Mouse (Mus musculus) CH12.LX (cell line): ENCODE measurements around the gene Frmd5. TPM values are rescaled to one million over a fixed set of nuclear protein-coding genes. Genes with fewer than 3 reads are reported as not detected.

ENCODE experiments used
- DNase-seq: peaks from one replicate; pipeline ENCODE4 v3.0.0-alpha.2; 2013; ENCODE audit errors: extremely low read depth
- H3K27ac ChIP-seq: 2 replicates; pipeline ENCODE4 v1.5.1; 2012; ENCODE audit warnings: low read depth, mild to moderate bottlenecking, control low read depth, moderate library complexity; ENCODE audit not compliant: insufficient read depth
- H3K27me3 ChIP-seq: replicated peaks from 2 replicates; pipeline ENCODE3; 2012; ENCODE audit warnings: inconsistent platforms
- H3K36me3 ChIP-seq, 2 experiments: replicated peaks in 1 of 2; 2 replicates each; pipeline versions ENCODE3 to v1.6.1; 2012; ENCODE audit warnings: inconsistent platforms in 1 of 2, low read length in 1 of 2, mild to moderate bottlenecking in 1 of 2, mixed read lengths in 1 of 2, moderate library complexity in 1 of 2; ENCODE audit not compliant: control insufficient read depth in 1 of 2, insufficient read depth in 1 of 2
- H3K4me1 ChIP-seq, 2 experiments: 2 replicates each; pipeline ENCODE4 v1.6.1; 2012; ENCODE audit warnings: inconsistent platforms in 1 of 2, moderate library complexity in 1 of 2; ENCODE audit not compliant: insufficient read depth in 2 of 2, control insufficient read depth in 1 of 2
- H3K4me2 ChIP-seq: 2 replicates; pipeline ENCODE4 v1.6.1; 2012; ENCODE audit warnings: low read depth, mild to moderate bottlenecking, control low read depth; ENCODE audit not compliant: poor library complexity, insufficient read depth, severe bottlenecking
- H3K4me3 ChIP-seq, 3 experiments: fragments of 150-350 bp in 1 of 3; sonication (generic) in 1 of 3; replicated peaks in 1 of 3; 2 replicates each; pipeline versions ENCODE3 to v1.5.1; 2011 to 2012; ENCODE audit warnings: low read depth in 2 of 3, low read length in 2 of 3, mild to moderate bottlenecking in 2 of 3, moderate library complexity in 2 of 3, control low read depth in 1 of 3, improper control_type of control experiment in 1 of 3, inconsistent platforms in 1 of 3, mixed read lengths in 1 of 3; ENCODE audit not compliant: poor library complexity in 1 of 3
- H3K79me2 ChIP-seq: replicated peaks from 2 replicates; pipeline ENCODE4 v1.6.1; 2012; ENCODE audit warnings: mild to moderate bottlenecking, moderate library complexity; ENCODE audit not compliant: control insufficient read depth, poor library complexity, insufficient read depth, severe bottlenecking; ENCODE audit errors: extremely low read depth
- H3K9ac ChIP-seq: 2 replicates; pipeline ENCODE4 v1.6.1; 2012; ENCODE audit warnings: low read depth, mild to moderate bottlenecking, control low read depth, moderate library complexity; ENCODE audit not compliant: insufficient read depth
- H3K9me3 ChIP-seq: replicated peaks from 2 replicates; pipeline ENCODE3; 2012; ENCODE audit warnings: low read length, inconsistent platforms, mixed read lengths
- BHLHE40 ChIP-seq: IDR thresholded peaks from 2 replicates; pipeline ENCODE4 v1.6.1; 2011; ENCODE audit warnings: mild to moderate bottlenecking, low read depth, low read length, improper control_type of control experiment
- CHD1 ChIP-seq: IDR thresholded peaks from 2 replicates; pipeline ENCODE4 v1.6.1; 2012; ENCODE audit warnings: low read depth, low read length, improper control_type of control experiment, inconsistent platforms
- IRF4 ChIP-seq: IDR thresholded peaks from 2 replicates; pipeline ENCODE4 v1.6.1; 2014; ENCODE audit warnings: low read depth, mild to moderate bottlenecking, inconsistent platforms, low read length, improper control_type of control experiment
- MAZ ChIP-seq: IDR thresholded peaks from 2 replicates; pipeline ENCODE4 v1.6.1; 2012; ENCODE audit warnings: low read depth, mild to moderate bottlenecking, inconsistent platforms, low read length, improper control_type of control experiment, moderate library complexity
- SIN3A ChIP-seq: IDR thresholded peaks from 2 replicates; pipeline ENCODE4 v1.6.1; 2012; ENCODE audit warnings: low read length, improper control_type of control experiment, inconsistent platforms
- UBTF ChIP-seq: IDR thresholded peaks from 2 replicates; pipeline ENCODE4 v1.6.1; 2012; ENCODE audit warnings: low read depth, mild to moderate bottlenecking, inconsistent platforms, low read length, improper control_type of control experiment, moderate library complexity
- ZKSCAN1 ChIP-seq: IDR thresholded peaks from 2 replicates; pipeline ENCODE4 v1.6.1; 2012; ENCODE audit warnings: low read depth, inconsistent platforms, low read length, improper control_type of control experiment, borderline replicate concordance
- ZMIZ1 ChIP-seq: IDR thresholded peaks from 2 replicates; pipeline ENCODE4 v1.6.1; 2012; ENCODE audit warnings: low read depth, mild to moderate bottlenecking, inconsistent platforms, low read length, improper control_type of control experiment
- ZNF384 ChIP-seq: IDR thresholded peaks from 2 replicates; pipeline ENCODE4 v1.6.1; 2012; ENCODE audit warnings: low read depth, low read length, improper control_type of control experiment, inconsistent platforms
- dilution Hi-C: fragments of 300-500 bp; cut with MboI; formaldehyde crosslinking; loops from 2 replicates; pipeline ENCODE4 v1.14.3; 2020; ENCODE audit warnings: low sequenced_read_pairs; ENCODE audit not compliant: extremely low pct_unique_long_range_greater_than_20kb, extremely low pct_ligation_motif_present
- in situ Hi-C: fragments of 300-500 bp; cut with MboI; formaldehyde crosslinking; loops from 3 replicates; pipeline ENCODE4 v1.14.3; 2019; ENCODE audit warnings: low sequenced_read_pairs, low pct_ligation_motif_present, low pct_unique_long_range_greater_than_20kb, mixed read lengths
- polyA plus RNA-seq: library from polyadenylated mRNA; unstranded; fragments of >175 nt; gene quantifications from 2 replicates; pipeline ENCODE4 v1.2.1, GENCODE M21; 2012; ENCODE audit warnings: low read depth; ENCODE audit not compliant: insufficient read length
- total RNA-seq, 2 experiments: library from RNA; depleted of rRNA; stranded (reverse); fragments of 300-350 nt in 1 of 2; fragments of >200 nt in 1 of 2; gene quantifications; 2 replicates each; pipeline ENCODE4 v1.2.3; 2012 to 2014

The Frmd5 gene
- total and polyA plus RNA-seq, 3 experiments: 1.9 to 3.5 (median 3.2) TPM

DNA sequence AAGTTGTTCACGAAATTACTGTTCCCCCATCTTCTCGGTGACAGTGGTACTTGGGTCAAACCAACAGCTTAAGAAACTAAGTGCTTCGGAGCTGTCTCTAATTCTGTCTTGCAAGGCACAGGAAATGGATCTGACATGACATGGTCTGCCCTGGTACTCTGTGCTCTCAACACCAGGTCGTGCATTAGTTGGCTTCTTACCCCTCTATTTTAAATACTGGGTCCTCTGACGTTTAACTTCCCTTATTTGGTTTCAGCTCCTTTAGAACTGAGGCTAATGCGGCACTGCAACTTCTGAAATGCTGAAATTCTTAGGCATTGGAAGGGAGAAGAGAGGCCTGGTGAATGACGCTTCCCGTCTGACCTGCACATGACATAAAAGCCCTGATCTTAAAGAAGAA is 48.6 kb downstream of the Frmd5 start:
- Histone ChIP-seq H3K36me3 (no peaks in the 10 kb centered on the region), H3K4me1 (peaks cover 8 to 19% of the 10 kb centered on the region in 2 experiments; a peak in 3 of 4 replicates), H3K4me2 (no peak overlapping the region), H3K9me3 (no peaks in the 10 kb centered on the region), H3K27me3 (no peaks in the 10 kb centered on the region), H3K4me3 (no peak overlapping the region), H3K9ac (no peak overlapping the region), H3K79me2 (no peaks in the 10 kb centered on the region), H3K27ac (no peak overlapping the region)
- TF ChIP-seq MAZ (no peak), UBTF (no peak), ZNF384 (no peak), IRF4 (0 out of 2 replicates have a peak, but pooled peaks have one; percentile 4), SIN3A (no peak)
- in situ Hi-C loops: no loop called here
- peak; percentile 42 for DNase-seq
- dilution Hi-C loops: no loop called here

DNA sequence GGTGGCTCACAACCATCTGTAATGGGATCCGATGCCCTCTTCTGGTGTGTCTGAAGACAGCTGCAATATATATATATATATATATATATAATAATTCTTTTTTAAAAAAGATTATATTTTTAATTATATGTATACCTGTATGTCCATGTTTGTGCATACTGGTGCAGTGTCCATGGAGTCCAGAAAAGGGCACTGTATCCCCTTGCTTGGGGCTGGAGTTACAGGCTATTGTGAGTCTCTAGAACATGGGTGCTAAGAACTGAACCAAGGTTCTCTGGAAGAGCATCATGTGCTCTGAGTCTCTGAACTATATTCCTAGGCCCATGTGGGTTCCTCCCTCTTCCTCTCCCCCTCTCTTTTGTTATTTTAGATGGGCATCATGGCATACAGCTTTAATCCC is 50.6 kb downstream of the Frmd5 start:
- Histone ChIP-seq H3K36me3 (no peaks in the 10 kb centered on the region), H3K79me2 (no peaks in the 10 kb centered on the region), H3K4me2 (no peak overlapping the region), H3K9me3 (no peaks in the 10 kb centered on the region), H3K4me3 (no peak overlapping the region), H3K4me1 (peaks cover 8 to 19% of the 10 kb centered on the region in 2 experiments; a peak in 3 of 4 replicates), H3K9ac (no peak overlapping the region), H3K27ac (no peak overlapping the region), H3K27me3 (no peaks in the 10 kb centered on the region)
- dilution Hi-C loops: no loop called here
- in situ Hi-C loops: no loop called here
- no peak for DNase-seq
- no peak for TF ChIP-seq ZMIZ1

DNA sequence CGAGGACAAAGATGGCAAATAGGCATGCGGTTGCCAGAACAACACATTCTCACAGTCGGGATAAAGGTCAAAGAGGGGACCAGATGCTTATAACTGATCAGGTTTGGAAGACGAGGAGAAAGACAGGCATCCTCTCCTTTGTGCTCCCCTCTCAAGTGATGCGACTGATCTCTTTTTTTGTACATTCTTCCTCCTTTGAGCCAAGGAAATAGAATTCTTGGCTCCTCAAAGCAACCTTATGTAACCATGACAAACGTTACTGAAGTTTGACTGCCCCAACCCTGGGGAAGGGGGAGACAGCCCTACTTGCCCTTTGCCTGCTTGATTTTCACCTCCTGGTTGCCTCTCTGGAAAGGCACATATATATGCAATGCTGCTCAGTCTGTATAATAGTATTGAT is 51.8 kb downstream of the Frmd5 start:
- Histone ChIP-seq H3K79me2 (no peaks in the 10 kb centered on the region), H3K36me3 (no peaks in the 10 kb centered on the region), H3K4me2 (no peak overlapping the region), H3K27me3 (no peaks in the 10 kb centered on the region), H3K9ac (no peak overlapping the region), H3K4me1 (peaks cover 8 to 19% of the 10 kb centered on the region in 2 experiments; a peak in 3 of 4 replicates), H3K27ac (no peak overlapping the region), H3K4me3 (no peak overlapping the region), H3K9me3 (no peaks in the 10 kb centered on the region)
- in situ Hi-C loops (no loop called here), dilution Hi-C loops (no loop called here)
- no peak for TF ChIP-seq CHD1
- TF ChIP-seq MAZ: no peak
- no peak for TF ChIP-seq ZKSCAN1
- no peak for TF ChIP-seq SIN3A
- TF ChIP-seq BHLHE40: no peak
- DNase-seq: no peak
